Mouse (Mus musculus) urinary bladder, postnatal 36 days (tissue): ENCODE measurements around the gene Fabp2.

ENCODE experiments used
- DNase-seq, 2 experiments: peaks; one replicate each; pipeline ENCODE4 v3.0.0; 2022; ENCODE audit warnings: low spot score in 2 of 2, mixed read lengths in 1 of 2

Gene Fabp2

DNA sequence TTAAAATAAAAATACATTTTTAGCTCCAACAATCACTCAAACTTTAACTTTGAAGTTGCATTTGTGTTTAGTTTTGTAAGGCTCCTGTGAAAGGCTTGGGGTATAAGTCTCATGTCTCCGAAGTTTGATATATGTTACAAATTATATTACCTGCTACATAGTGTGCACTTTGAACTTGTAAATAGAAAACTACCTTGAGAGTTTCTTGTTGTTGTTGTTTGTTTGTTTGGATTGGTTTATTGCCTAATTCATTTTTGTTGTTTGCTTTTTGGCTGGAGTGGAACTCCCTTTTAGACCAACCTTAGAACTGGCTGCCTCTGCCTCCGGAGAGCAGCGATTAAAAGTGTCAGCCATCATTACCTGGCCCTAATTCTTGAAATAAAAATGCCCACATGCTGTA is at the start of gene Fabp2:
TSS of gene Fabp2 (plus strand) at position 301 of the 400 bp plus-strand sequence.
- DNase-seq = no peak

DNA sequence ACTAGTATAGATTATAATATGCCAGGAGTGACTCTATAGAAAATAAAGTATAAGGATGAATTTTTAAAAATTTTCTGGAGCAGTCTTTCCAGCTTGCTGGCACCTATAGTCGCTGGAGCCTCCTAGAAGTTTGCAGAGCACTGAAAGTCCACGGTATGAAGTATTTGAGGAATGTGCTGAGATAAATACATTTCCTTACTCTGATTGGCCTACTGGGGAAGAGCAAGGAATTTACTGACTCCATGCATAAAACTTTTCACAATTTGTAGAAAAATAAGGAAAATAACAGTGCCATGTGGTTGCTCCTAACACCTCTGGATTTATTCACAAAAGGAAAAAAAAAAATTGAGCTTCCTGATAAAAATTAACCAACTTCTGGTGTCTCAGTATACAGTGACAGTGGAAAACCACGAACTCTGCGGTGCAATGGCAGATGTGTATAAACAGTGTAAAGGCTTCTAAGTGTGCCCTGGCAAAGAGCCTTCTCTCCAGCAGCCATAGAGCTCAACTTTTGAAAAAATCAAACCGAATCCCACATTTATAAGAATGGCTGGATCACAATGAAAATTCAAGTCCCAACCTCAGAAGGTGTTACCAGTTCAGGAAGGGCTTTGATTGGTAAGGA is 46.4 kb upstream of the Fabp2 start:
- DNase-seq = no peak

DNA sequence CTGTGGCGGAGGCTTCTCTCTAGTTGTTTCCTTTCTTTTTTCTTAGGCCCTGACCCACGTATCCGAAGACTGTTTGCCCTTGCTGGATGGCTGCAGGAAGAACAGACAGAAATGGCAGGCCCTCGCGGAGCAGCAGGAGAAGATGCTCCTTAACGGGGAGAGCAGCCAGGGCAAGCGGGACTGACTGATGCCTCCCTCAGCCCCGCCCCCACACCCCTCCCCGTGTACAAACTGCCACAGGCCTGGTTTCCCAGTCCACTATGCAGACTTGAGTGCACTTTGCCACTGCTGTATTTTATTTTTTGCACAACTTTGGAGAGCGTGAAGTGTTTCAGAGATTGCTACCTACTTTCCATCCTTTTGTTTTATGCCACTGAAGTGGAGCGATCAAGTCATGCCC is 39.7 kb upstream of the Fabp2 start:
- no peak for DNase-seq

DNA sequence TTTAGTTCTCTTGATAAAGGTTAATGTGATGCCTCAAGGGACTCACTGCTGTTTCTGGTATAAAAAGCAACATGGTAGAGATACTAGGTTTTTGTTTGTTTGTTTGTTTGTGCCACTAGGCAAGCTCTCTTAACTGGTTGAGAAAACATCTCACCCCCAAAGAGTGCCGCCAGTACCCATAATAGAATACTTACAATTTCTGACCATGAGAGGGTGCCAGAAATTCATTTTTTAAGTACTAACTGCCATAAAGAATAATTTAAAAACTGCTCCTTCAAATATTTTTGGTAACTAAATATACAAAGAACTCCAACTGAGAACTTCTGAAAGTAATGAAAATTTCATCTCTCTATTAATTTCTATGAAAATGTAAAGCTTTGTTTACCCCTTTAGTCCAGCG is 35.0 kb upstream of the Fabp2 start:
- DNase-seq = no peak

DNA sequence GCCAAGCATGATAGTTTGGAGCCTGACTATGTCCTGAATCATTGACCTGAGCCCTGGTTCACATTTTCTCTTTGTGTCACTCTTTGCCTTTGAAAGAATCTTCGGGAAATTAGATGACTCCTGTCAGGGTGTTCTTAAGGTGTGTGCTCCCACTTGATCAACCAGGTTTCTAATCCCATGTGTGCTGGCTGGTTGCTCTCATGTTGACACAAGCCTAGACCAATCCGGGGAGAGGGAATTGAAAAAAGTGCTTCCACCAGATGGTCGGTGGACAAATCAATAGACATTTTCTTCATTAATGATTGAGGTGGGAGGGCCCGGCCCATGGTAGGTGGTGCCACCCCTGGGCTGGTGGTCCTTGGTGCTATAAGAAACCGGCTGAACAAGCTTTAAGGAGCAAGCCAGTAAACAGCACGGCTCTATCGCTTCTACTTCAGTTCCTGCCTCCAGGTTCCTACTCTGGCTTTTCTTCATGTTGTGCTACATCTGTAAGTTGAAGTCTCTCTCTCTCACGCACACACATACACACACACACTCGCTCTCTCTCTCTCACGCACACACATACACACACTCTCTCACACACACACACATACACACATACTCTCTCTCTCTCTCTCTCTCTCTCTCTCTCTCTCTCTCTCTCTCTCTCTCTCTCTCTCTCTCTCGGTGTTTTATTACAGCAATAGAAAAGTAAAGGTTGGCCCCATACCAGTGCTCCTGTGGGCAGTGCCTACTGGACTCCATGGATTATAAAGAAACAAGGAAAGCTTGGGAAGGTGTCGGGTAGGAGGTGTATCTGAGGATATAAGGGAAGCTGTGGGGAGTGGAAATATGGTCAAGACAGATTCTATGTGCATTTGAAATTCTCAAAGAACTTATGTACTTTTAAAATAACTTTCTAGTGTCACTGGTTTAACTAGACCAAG is 34.0 kb upstream of the Fabp2 start:
- no peak for DNase-seq

DNA sequence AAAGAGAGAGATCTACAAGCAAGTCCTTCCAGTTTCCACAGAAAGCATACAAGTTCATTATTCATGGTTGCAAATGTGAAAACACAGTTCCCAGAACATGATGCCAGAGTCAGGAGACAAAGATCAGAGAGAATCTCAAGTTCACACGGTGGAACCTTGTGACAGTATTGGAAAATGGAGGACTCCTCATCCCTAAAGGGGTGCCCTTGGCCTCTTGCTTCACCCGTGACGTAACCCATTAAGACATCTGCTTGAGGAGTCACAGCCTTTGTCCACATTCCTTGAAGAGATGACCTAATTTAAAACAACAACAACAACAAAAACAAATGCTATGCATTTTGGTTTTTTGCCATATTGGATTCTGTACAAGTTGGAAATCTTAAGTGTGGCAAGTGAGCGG is 29.8 kb upstream of the Fabp2 start:
- DNase-seq = no peak

DNA sequence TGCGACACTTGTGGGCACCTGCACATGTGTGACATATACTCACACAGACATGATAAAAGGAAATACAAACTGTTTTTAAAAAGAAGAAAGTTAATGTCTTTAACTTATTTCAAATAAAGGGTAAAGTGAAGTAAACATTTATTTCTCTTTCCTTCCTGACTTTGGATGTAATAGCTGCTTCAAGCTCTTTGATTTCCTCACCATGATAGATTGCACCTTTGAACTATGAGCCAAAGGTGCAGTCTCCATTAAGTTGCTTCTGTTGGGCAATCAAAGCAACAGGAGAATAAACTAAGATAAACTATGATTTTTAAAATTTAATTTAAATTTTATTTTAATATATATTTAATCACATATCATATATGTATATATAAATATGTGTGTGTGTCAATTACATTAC is 26.6 kb upstream of the Fabp2 start:
- no peak for DNase-seq

DNA sequence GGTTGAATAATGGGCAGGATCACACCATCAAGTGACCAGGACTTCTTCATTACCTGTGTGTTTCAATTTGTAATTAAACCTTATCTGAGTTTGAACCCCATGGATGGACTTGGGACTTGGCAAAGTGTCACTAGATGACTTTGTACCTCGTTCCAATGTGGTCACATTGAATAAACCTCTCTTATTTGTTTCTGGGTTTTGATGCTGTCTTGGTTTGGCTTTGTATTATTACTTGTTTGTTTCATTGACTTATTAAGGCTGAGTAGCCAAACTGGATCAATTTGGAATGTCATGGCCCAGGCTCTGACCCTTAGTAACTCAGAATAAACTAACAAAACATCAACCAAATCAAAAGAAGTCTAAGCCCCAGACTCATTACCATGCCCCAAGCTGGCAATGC is 23.3 kb upstream of the Fabp2 start:
- DNase-seq = no peak

DNA sequence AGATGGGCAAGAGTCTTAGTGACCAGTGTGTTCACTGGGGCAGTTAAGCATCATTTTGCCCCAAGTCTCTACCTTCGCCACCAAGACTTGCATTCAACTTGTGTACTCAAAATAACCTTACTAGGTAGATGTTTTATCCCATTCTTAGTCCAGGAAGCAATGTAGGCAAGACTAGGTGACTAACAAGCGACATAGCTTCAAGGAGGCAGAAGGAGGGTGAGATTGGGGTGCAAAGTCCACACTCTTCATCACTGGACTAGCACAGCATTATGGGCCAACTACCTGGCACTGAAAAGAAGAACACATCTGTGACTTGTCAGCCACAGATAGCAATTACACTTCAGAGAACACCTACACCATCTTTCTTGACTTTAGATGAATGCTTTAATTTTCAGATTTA is 18.0 kb upstream of the Fabp2 start:
- DNase-seq = no peak

DNA sequence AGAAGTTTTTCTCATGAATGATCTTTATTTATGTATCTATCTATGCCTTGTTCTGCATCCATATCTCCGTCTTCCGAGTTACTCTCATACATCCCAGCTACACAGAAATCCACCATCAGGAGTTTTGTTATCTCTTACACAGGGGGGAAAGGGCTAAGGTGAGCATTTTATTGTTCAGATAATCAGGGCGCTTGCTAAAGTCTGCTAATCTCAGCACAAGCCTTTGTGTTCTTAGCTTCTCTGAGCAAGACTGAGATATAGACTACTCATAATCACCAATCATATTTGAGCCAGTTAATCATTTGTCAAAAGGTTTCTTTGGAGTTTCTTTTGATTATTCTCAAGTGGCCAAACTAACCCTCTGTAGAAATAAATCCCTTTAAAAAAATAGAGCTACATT is 17.3 kb upstream of the Fabp2 start:
- no peak for DNase-seq

DNA sequence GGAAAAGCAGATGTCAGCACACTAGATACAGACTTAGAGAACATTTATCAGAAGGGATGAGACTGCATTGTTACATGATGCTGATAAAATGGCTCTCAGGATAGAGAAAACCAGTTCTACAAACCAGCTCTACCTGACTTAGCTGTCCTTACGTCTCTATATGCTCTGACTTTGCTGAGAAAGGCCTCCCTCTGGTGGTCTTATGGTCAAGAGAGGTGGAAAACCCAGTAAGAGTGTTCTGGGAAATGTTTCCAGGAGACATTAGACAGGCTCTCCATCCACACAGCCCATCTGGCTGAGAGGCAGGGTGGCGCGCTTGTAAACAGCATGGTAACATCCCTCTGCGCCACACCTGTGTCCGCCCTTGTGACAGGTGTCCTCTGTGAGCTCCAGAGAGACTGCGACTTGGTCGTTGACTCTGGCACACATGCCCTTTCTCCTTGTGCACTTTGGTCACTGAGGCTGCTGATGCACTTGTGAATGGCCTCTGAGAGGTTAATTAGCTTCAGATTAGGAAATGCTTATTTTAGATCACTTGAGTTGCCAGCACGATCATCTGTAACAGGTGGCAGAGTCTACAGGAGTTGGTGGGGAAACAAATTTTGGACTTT is 16.1 kb upstream of the Fabp2 start:
- DNase-seq = no peak

DNA sequence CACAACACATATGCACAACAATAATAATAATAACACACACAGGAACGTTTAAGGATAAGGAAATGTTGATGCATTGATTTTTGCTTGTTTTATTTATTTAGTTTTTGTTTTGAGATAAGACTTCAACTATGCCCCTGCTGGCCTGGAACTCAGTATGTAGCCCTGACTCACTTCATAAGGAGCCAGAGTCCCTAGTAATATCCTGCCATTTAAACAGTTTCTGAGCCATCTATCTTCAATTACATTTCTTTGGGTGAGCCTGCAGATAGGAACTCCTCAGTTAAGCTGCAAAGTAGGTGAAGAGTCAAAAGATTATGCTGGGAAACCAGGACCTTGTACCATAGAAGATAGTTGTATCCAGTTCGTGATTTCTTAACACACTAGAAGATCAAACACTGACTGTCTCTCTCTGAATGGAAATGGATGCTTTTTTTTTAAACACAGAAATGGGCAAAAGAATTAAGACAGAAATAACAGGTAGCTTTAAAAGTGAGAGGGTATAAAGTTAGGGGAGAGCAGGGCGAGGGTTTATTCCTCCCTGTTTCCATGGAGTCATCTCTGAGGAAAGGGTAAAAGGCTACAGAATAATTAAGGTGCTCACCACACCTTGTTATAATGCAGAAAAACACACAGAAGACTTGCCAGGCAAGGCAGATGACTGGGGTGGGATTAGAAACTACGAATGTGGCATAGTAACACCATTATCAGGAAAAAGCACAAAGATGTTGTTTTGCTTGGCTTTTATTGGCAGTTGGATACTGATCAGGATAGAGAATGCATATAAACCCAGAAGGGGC is 7.2 kb upstream of the Fabp2 start:
- no peak for DNase-seq

DNA sequence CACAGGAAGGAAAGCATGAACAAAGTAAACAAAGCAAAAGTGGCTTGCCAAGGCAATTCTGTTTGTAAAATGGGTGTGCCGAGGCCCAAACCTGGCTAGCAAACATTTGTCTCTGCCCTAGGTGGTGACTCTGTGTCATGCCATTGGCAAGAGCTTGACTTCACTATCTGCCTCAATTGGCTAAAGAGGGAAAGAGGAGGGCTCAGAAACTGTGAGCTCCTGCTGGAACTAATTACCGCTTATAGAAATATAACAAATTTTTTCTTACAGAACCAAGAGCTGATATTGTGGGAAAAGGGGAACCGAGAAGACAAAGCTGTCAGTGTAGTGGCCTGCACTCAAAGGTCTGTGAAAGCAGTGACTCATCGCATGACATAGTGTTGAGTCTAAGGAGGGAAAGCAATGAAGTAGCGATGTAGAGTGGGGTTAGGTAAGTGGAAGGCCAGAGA is 6.5 kb upstream of the Fabp2 start:
- DNase-seq = peak; percentile 48 to 61

DNA sequence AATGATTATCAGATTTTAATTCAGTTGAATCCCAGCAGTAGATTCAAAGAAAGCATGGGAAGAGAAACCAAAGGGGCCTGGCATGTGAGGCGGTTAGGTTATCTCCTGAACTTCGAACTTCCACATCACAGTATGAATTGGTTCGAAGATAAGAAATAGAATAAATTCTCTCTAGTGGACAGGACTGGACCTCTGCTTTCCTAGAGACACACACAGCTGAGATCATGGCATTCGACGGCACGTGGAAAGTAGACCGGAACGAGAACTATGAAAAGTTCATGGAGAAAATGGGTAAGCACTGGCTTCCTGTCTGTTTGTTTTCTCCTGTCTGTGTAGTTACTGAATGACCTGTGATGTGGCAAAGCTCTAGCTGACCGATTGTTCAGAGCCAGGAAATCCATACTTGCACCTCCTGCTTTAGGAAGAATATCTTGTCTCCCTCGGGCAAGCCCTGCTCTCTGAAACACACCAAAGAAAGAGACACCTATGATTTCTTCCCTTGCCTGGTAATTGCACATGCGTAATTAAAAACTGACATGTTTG is 388 bp downstream of the Fabp2 start:
- DNase-seq = no peak

DNA sequence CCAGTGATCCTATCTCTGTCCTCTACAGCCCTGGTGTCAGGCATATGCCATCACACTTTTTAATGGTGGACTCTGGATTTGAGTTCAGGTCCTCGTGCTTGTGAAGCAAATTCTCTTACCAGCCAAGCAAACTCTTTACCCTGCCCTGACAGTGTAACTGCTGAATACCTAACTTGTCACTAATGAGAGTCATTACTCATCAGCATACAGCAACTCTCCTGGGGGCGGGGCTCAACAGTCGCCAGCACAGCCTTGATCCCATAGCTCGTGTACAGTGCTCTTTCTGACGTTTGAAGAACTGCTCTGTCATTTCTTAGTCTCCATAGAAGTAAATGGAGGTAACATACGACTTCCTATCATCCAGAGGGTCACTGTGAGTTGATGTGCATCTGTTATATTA is 3.4 kb downstream of the Fabp2 start:
- DNase-seq = no peak

DNA sequence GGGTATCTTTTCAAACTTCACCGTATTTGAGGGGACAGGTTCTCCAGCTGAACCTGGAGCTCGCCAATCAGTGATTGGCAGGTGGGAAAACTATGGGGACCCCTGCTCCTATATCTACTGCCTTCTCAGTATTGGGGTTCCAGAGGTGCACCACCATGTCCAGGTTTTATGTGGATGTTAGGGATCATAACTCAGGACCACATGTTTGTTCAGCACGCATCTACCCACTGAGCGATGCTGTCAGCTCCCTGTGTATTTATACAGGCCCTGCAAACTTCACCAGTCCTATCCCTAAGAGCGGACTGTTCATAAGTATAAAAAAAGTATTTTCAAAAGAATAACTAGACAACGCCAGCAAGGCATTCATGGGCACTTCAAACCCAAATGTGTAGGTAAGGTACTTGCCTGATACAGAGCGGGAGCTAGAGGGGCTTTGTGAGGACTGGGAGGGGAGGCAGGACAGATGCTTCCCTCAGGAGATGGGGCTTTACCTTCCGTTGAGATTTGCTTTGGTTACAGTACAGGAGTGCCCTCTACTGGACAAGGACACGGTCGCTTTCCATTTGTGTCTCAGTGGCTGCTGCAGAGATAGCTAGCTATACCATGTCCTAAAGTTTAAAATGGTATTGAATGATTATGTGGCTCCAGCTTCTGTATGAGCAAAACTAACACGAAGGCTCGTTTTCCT is 9.0 kb downstream of the Fabp2 start:
- peak in 1 of 2 experiments; percentile 29 for DNase-seq

DNA sequence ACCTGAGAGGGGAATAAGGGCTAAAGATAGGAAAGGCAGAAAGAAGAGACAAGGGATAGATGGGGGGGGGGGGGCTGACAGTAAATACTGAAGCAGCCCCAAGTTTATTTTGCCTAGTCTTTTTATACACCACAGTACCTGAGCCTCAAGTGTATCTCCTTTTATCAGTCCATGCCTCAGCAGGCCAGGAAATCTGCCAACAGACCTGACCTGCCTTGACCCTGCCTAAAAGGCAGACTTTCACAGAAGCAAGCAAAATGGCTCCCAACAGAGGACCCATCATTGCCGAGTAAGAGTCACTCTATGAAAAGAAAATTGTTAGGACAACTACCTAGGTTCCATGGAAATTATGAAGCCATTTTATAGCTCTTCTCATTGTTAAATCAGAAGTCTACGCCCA is 13.0 kb downstream of the Fabp2 start:
- DNase-seq = no peak

DNA sequence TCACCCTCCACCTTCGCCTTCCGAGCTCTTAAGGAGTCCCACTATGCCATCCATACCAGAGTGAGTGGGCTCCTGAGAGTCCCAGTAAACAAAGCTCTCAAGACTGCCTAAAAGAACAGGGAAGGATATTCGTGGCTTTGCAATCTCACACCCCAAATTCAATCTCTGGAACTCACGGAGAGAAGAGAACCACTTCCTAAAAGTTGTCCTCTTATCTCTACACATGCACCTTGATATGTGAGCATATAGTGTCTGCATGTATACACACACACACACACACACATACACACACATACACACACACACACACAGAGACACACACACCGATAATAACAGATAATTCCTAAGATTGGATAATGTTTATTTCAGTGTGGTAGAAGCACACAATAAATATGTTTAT is 20.6 kb downstream of the Fabp2 start:
- DNase-seq = no peak

DNA sequence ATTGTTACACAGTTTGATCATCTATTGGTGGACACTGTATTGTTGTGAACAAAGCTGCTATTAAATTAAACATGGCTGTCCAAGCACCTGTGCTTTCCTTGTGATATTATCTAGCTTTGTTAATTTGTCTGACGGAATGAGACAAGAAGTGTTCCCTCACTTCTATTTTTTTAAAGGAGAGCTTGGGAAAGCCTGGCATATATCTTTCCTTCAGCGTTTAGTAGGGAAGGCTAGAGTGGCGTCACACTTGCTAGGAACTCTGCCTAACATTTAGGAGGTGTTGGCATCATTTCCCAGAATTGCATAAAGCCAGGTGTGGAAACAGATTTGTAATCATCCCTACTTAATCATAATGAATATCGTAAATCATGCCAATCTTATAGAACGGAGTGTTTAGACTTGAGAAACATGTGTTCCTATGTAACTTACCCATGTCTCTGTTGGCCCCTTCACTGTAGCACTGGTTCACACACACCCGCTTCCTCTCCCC is 21.4 kb downstream of the Fabp2 start:
- no peak for DNase-seq

DNA sequence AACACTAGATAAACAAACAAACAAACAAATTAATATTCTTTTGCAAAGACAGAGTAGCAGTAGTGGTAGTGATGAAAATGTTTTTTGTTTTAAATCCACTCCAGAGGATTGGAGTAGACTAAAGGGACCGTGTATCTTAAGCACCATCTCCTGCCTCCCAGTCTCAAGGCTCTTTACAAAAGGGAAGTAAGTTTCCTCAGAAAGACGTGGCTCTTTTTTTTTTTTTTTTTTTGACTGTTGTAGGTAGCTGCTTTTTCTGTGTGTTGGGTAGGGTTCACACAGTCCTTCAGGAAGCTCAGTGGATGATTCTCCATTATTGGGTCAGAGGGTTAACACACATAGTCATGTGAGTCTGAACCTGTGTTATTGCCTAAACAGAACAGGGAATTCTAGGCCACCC is 23.8 kb downstream of the Fabp2 start:
- no peak for DNase-seq

DNA sequence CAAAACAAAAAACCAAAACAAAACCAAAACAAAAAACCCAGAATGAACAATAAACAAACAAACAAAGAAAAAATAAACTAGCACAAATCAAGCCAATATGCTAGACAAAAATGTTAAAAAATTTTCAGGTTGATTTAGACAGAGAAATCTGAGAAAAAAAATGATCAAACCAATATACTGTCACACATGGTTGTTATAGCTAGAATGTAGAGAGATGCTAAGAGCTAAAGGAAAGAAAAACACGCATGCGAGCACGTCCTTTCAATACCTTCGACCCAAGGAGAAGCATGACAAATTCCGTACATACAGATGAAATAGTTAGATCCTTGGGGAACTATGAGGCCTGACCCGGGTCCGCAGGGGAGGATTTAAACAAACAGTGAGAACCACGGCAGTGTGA is 24.4 kb downstream of the Fabp2 start, which contains the start of gene Gm10959:
TSS of gene Gm10959 (minus strand) at position 101 of the 400 bp plus-strand sequence.
- DNase-seq = no peak
